Comparison of ENCODE assay signal across 12 mouse cellular contexts in genomic region chr14:55027653-55028052, GRCm38 (mm10). TPM values are rescaled to one million over a fixed set of nuclear protein-coding genes. Genes with fewer than 3 reads are reported as not detected.
DNase-seq lines count a peak whose midpoint lies in the region; ATAC-seq lines count a peak whose summit lies in the region.
"Had no signal": no experiment of that assay in that cellular context is flagged by ENCODE, and none has a peak within 500 bp of the region (broad histone marks: within the 10 kb centered on the region; RNA-seq: fewer than 3 reads in every experiment).

No protein-coding gene starts in this region.

- peak; percentile 26; the same call in 1 of the 2 replicates for ATAC-seq in neural tube, embryonic 15.5 days (ENCODE audit: low FRiP score)

- no peaks in the 10 kb centered on the region for H3K9me3 ChIP-seq in hindbrain, embryonic 10.5 days
- no peaks in the 10 kb centered on the region for H3K9me3 ChIP-seq in neural tube, embryonic 15.5 days (replicated peaks)
- H3K9me3 ChIP-seq: limb, embryonic 12.5 days had no signal

- DNase-seq in left cerebral cortex, postnatal 4 days = peak; percentile 46
- no peak for DNase-seq in left cerebral cortex, adult 8-10 months (ENCODE audit: low spot score in 2 of 2)
- DNase-seq in cerebellum, postnatal 10 days = peak; percentile 72 to 84
- peak; percentile 14 for DNase-seq in hindbrain, embryonic 10.5 days (ENCODE audit: low spot score)
- DNase-seq in adrenal gland, postnatal 36 days = no peak
- DNase-seq in frontal cortex, postnatal 36 days (ENCODE audit: low spot score in 2 of 2) = no peak
- no peak for DNase-seq in adrenal gland, postnatal 10 days

- peak overlapping the region; percentile 81 for H3K27ac ChIP-seq in hindbrain, embryonic 10.5 days
- H3K27ac ChIP-seq in neural tube, embryonic 15.5 days (replicated peaks) = peak overlapping the region; percentile 89
- H3K27ac ChIP-seq: limb, embryonic 12.5 days had no signal

- peaks cover 31% of the 10 kb centered on the region for H3K36me3 ChIP-seq in hindbrain, embryonic 10.5 days
- peaks cover 24% of the 10 kb centered on the region for H3K36me3 ChIP-seq in neural tube, embryonic 15.5 days

- H3K4me1 ChIP-seq in hindbrain, embryonic 10.5 days (replicated peaks) = peaks cover 34% of the 10 kb centered on the region
- H3K4me1 ChIP-seq in neural tube, embryonic 15.5 days = peaks cover 33% of the 10 kb centered on the region

- H3K4me2 ChIP-seq in neural tube, embryonic 15.5 days = peak overlapping the region; percentile 42; the same call in 1 of the 2 replicates

- H3K4me3 ChIP-seq in hindbrain, embryonic 10.5 days = no peak overlapping the region; the same call in 1 of the 2 replicates
- no peak overlapping the region for H3K4me3 ChIP-seq in neural tube, embryonic 15.5 days (replicated peaks)
- H3K4me3 ChIP-seq: limb, embryonic 12.5 days had no signal

- H3K27me3 ChIP-seq in hindbrain, embryonic 10.5 days (ENCODE audit: insufficient read depth, poor library complexity, severe bottlenecking) = peaks cover 22% of the 10 kb centered on the region; the same call in 1 of the 2 replicates
- H3K27me3 ChIP-seq in neural tube, embryonic 15.5 days (replicated peaks) = no peaks in the 10 kb centered on the region
- H3K27me3 ChIP-seq: limb, embryonic 12.5 days had no signal

- 0 out of 2 replicates have a peak overlapping the region, but pooled peaks have one; percentile 2 for H3K9ac ChIP-seq in neural tube, embryonic 15.5 days (replicated peaks)
- H3K9ac ChIP-seq: limb, embryonic 12.5 days had no signal

- 14% methylated on average over 6 of the region's 6 CpGs for WGBS in hindbrain, embryonic 10.5 days
- WGBS in neural tube, embryonic 15.5 days = 8% methylated on average over 6 of the region's 6 CpGs

- intact Hi-C loops in left cerebral cortex, postnatal 4 days (cut with DNase I) = loop anchor here (5.0 kb wide), 1 partner anchor 50 kb away; no protein-coding TSS in a partner anchor

RNA-seq across cellular contexts. Expression of gene Ngdn, which starts 12.4 kb away (rescaled TPM):
- total RNA-seq in left cerebral cortex, postnatal 4 days (2021) = 10 to 100 TPM; 26.3 to 29.0 TPM
- 10 to 100 TPM; 30.2 to 34.4 (median 32.0) TPM for total RNA-seq in left cerebral cortex, adult 8-10 months (2022)
- 73.5 and 85.9 TPM in 2 replicates for polyA plus RNA-seq in hindbrain, embryonic 10.5 days (2016; fragmentation: Nextera tagmentation; extraction: Ambion mirVana)
- polyA plus RNA-seq in neural tube, embryonic 15.5 days (2015; fragmentation: Nextera tagmentation; extraction: Ambion mirVana) = 47.6 and 60.4 TPM in 2 replicates
- 10 to 100 TPM; 34.6 to 44.8 TPM for total RNA-seq in adrenal gland, postnatal 36 days (2021)
- total RNA-seq in adrenal gland, postnatal 10 days (2021) = 10 to 100 TPM; 32.9 to 38.1 TPM

RNA-seq across cellular contexts. Expression of gene Myh7, which starts 33.2 kb away (rescaled TPM):
- total RNA-seq in left cerebral cortex, postnatal 4 days (2021) = 1 to 10 TPM; 3.9 to 5.5 TPM
- total RNA-seq in left cerebral cortex, adult 8-10 months (2022) = 10 to 100 TPM in 3 of 4 experiments, 1 to 10 TPM in 1; 10.0 to 21.2 (median 13.1) TPM
- 0.16 and 4.6 TPM in 2 replicates for polyA plus RNA-seq in hindbrain, embryonic 10.5 days (2016; fragmentation: Nextera tagmentation; extraction: Ambion mirVana)
- polyA plus RNA-seq in neural tube, embryonic 15.5 days (2015; fragmentation: Nextera tagmentation; extraction: Ambion mirVana) = 7.4 and 9.6 TPM in 2 replicates
- total RNA-seq in adrenal gland, postnatal 36 days (2021) = under 1 TPM in 1 of 2 experiments, not detected in 1; 0.49 TPM
- 100 to 1,000 TPM in 1 of 2 experiments, 10 to 100 TPM in 1; 24.9 to 114 TPM for total RNA-seq in adrenal gland, postnatal 10 days (2021)
- total RNA-seq: neutrophil, adult 5-6 weeks had no signal

RNA-seq across cellular contexts. Expression of gene Gm17428, which starts 50.9 kb away (rescaled TPM):
- total RNA-seq in left cerebral cortex, postnatal 4 days (2021) = not detected
- not detected for total RNA-seq in left cerebral cortex, adult 8-10 months (2022)
- polyA plus RNA-seq in hindbrain, embryonic 10.5 days (2016; fragmentation: Nextera tagmentation; extraction: Ambion mirVana) = not detected in 2 replicates
- not detected in 2 replicates for polyA plus RNA-seq in neural tube, embryonic 15.5 days (2015; fragmentation: Nextera tagmentation; extraction: Ambion mirVana)
- not detected for total RNA-seq in adrenal gland, postnatal 36 days (2021)
- not detected for total RNA-seq in adrenal gland, postnatal 10 days (2021)
- total RNA-seq: heart, postnatal 10 days; neutrophil, adult 5-6 weeks had no signal
- polyA plus RNA-seq: limb, embryonic 12.5 days; testis, adult 2 months had no signal

Comparison
In these comparisons a context has a peak if more than half of its experiments do, and no peak if none do; other contexts are left out.
1. DNase-seq: peak in left cerebral cortex, postnatal 4 days (single experiment), cerebellum, postnatal 10 days (2 of 2) and hindbrain, embryonic 10.5 days (single experiment); none in left cerebral cortex, adult 8-10 months (0 of 2), adrenal gland, postnatal 36 days (0 of 2), frontal cortex, postnatal 36 days (0 of 2) and adrenal gland, postnatal 10 days (single experiment).